Mouse (Mus musculus) A20 (cell line): ENCODE measurements at regions not wholly inside any gene's neighbourhood (a gene's known extent, or its start where the extent isn't known, plus 50 kb on each side); places are given as distances from the start of the nearest gene placed in this dataset.

Experiments used
- DNase-seq: peaks from one replicate; pipeline ENCODE4 v3.0.0-alpha.2; 2011; ENCODE audit warnings: low read depth, low spot score

DNA sequence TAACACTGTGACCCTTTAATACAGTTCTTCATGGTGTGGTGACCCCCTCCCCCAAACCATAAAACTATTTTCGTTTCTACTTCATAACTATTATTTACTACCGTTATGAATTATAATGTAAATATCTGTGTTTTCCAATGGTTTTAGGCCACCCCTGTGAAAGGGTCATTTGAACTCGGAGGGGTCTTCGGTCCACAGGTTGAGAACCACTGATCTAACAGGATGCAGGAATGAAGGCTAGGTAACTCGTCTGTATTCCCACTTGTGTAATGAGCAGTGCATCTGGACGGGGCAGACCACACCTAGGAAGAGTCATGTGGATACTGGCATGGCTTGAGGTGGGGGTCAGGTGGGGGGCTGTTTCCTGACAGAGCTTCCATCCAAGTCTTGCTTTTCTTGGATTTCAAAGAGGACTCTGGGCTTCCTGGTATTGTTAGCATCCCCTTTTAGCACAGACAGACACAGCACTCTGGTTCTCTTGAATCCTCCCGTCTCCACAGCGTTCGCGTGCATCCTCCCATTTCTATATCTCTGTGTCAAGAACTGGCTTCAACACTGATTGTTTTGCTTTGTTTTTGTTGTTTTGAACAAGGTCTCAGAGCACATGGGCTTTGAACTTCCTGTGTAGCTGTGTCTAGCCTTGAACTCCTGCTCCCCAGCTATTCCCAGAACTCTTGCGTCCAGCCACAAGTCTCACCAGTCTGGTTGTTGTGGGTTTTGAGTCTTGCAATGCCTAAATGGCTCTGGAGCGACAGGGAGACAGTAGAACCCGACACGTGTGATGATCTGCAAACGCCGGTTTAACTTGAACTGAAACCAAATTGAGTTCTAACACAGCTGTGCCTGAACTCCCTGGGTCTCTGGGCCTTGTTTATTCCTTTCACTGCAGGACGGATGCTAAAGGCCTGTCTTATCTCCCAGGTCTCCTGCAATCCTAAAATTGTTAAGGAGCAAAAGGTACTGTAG is 75.4 kb upstream of the Ralgps2 start:
- DNase-seq = no peak

DNA sequence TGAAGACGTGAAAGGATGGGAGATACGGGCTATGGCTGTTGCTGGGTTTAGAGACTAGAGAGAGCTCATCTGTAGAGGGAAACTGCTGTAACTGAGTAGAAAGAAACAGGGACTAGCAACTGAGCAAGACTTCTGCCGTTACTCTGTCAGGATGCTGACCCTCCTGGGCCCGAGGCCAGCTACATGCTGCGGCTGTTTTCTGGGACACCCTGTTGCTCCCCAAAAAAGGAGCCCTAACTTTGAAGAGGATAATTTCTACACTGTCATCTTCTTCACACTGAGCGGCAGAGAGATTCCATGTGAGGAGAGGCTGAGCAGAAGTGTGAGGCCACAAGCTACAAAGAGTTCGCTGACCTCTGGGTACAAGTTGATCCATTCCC is 74.2 kb upstream of the Ralgps2 start:
- no peak for DNase-seq

DNA sequence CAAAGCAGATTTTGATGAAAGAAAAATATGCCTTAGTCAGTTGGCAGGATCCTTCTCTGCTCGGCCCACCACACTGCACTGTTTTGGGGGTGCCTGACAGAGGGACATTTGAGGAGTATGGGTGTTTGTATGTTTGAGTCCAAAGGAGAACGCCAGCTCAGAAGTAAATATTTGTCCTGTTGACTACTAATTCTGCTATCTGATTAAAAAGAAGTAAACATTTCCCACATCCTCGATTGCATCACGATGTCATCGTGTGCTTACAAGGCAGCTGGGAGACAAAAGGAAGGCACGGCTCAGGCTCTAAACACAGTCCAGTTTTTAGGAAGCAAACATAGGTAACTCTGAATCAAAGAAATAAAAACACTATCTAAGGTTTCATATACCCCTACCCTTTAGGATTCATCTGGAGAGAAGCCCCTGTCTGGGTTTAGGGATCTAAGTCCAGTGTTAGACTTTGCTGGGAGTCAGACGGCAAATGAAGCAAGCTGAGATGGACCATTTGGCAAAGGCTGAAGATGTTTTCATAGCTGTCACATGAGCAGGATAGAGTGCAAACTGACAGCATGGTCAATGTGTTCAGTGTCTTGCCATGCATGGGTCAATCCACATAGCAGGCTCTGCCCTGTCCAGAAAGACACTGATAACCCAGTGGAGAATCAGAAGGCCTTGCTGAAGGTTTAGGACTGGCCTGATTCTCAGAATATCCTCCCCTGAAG is 73.7 kb upstream of the Ralgps2 start:
- DNase-seq = no peak

DNA sequence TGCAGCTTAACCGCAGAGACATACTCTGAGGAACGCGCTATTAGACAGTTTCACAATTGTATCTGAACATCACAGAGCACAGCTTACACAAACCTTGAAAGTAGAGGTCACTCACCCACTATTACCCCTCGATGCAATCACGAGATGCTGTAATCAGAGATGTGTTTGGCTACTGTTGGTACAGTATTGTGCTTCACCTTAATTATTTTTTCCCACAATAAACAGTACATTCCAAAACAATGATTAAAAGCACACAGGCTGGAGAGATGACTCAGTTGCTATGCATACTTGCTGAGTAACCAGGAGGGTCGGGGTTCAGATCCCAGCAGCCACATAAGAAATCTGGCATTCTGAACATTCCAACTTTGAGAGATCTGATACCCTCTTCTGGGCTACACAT is 71.8 kb upstream of the Ralgps2 start:
- DNase-seq = no peak

DNA sequence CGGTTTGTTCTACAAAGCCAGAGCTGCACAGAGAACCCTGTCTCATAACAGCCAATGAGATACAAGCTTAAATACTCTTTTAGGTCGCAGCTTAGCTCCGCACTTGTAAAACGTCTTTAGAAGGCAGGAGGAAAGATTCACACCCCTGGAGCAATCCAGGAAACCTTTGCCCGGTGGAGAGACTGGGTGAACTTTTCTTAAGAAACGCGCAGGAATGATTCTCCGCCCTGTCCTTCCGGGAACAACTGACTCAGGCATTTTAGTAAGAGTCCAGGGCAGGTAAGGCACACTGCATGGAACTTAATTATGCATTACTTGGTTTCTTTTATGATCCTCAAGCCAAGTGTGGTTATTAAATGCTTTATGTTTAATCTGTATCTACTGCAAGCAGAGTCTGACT is 70.0 kb upstream of the Ralgps2 start:
- DNase-seq = no peak

DNA sequence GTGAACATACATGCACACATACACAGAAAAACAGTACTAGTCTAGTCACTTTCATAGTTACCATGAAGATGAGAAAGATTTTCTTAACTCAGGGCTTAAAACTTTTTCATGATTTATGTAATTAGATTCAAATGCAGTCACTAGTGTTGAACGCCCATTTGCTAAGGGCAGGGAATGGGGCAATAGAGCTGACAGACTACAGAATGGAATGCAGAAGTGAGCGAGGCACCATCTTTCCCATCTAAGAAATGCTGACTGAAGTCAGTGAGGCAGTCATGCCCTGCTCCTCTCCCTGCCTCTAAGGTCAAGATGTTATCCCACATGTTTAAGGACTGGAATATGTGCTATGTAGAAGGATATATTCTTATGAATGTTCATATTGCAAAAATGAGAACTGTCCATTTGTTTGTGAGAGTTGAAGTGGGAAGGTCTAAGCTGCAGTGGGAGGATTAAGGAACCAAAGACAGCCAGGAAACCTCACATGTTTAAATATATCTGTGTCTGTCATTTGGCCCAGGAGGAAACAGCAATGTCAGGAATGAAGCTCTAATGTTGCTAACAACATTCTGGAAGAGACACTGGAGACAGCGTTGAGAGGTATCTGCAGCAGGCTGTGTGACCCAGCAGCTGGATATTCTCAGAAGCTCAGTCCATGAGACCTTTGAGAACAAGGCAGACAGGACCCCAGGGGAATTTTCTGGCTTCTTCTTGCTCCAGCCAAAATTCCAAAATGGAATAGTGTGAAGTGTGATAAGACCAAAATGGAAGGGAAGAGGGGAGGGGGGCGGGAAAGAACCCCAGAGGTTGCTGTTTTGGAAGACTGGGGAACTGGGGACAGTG is 68.7 kb upstream of the Ralgps2 start:
- DNase-seq = no peak

DNA sequence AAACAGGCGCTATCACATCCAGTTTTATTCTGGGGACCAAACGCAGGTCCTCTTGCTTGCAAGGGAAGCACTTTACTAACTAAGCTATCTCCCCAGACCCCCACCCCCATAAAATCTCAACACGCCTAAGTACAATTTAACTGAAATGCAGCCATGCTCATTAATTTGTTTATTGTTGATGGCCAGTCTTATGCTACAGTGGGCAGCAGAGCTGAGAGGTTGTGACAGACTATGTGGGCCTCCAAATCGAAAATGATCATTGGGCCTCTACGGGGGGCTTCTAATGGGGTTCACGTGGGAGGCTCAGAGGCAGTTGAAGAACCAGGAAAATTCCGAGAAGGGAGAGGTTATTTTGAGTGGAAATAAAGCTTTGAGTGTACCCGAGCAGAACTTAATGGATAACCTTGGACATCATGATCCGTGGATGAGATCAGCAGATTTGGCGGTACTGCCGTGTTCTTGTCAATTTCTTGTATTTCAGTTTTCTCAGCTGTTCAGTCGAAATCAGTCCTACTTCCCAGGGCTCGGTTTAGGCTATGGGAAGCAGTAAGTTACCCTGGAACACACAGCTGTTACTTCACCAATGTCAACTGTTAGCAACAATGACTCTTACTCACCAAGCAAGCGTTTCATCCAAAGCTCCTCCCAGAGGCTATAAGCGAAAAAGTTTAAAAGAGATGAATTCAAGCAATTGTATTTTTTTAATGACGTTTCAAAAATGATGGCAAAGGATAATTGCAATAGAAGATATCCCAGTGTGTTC is 65.1 kb upstream of the Ralgps2 start:
- no peak for DNase-seq

DNA sequence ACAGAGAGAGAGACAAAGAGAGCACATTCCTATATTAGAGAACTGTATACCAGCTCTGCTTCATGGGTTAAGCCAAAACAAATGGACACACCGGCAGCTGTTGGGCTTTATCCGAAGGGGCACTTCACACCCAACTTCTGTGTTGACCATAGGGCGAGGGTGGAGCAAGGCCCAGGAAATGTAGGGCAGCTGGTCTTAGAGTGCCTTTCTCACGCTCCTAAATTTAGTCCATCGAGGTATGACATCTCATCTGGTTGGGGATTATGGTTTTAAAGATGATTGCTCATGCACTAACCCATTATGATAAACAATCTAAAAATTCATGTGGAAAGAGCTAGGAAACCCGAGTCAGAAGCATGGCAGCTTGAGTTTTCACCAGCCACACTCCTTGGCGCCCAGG is 63.6 kb upstream of the Ralgps2 start:
- DNase-seq = no peak

DNA sequence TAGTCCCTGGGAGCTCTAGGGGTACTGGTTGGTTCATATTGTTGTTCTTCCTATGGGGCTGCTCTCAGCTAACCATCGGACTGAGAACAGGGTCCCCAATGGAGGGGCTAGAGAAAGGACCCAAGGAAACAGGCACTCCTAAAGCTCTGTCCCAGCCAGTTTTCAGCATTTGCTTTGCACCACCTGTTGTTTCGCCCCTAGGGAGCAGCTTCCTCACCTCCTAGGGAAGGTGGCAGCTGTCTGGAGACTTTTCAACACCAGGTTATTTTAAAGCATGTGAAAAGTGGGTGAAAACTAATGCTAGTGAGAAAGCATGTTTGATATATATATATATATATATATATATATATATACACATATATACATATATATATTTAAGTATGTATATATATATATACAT is 62.8 kb upstream of the Ralgps2 start:
- DNase-seq = no peak

DNA sequence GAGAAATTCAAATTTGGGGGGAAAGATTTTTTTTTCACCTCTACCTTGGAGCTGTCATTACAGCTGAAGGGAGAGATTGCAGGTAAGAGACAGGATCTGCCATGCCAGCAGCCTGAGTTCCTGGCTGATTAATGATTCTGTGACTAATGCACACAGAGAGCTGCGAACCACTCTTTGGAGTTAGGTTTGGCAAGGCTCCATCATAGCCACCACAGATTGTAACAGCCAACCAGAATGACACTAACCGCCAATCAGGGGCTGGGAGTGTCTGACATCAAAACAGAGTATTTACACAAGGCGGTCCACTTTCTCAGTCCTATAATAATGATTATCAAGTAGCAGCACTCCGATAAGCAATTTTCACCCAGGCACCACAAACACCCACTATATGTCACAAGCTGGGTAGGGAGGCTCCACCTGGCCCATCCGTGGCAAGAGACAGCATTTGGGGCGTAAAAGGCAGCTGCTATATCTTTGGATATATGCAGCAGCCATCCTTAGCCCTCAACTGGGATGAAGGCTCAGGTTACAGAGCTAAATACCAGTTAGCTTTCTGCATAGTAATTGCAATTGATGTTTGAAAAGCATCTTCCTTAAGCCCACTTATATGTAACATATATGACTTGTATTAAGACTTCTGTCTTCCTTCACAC is 61.7 kb upstream of the Ralgps2 start:
- DNase-seq = no peak

DNA sequence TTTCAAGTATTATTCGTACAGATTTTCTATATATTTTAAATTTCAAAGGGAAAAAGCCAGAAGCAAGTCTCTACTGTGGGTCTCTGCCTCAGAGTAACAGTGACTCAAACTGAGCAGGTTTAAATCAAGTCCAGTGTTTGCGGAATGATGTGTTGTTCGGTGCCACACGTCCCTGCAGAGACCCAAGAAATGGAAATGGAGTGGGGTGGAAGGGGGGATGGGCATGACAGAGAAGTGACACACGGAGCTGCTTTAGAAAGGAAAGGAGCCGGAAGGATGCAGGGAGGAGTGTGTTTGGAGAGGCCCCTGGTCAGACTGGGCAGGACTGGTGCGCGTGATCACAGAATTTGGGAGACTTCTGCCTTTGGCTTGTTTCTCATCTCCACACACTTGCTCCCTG is 60.5 kb upstream of the Ralgps2 start:
- no peak for DNase-seq

DNA sequence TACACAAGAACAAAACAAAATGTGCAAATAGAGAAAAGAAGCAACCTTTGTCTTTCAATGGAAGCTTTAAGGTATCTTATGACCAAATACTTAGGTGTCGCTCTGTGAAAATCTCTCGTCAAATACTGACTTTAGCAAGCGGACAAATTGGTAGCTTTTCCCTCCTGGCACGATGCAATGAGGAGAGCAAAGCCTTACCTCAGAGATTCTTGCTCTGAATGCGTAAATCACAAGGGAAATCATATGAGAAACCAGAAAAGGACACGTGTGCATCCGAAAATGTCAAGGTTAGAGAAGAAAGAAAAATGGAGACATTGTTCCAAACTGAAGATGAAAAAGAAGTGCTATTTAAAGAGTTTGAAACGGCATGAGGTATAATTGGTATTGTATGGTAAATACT is 59.8 kb upstream of the Ralgps2 start:
- DNase-seq = no peak

DNA sequence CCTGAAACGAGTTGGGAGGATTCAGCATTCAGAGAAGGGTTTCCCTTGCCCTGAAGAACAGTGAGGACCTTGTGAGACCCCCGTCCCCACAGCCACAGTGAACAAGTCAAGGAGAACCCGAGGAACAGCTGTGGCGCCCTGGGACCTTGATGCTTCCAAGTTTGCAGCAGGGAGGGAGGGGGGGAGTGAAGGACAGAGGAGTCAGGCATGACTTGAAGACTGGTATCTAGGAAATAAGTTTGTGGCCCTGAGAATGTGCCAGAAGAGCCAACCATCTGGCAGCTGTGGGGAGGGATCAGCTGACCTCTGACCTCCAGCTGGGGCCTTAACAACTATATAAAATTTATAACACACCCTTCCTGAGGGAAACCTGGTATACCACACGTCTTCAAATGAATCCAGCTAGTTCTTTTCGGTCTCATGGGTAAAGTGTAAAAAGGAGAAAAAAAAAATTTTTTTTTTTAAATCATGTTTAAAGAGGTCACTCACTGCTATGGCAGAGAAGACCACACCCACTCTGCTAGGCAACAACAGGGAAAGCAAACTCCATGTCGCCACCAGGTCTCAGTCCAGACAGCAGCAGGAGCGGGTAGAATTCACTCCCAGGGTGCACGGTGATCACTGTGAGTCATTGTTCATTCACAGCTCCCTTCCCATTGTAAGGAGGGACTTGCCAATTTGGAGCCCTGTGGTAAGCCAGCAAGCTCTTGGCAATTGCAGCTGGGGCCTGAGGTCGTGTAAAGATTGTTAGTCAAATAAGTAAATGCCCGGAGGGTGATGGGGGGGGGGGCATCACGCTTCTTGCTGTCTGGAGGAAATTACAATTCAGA is 58.3 kb upstream of the Ralgps2 start:
- DNase-seq = peak; percentile 58

DNA sequence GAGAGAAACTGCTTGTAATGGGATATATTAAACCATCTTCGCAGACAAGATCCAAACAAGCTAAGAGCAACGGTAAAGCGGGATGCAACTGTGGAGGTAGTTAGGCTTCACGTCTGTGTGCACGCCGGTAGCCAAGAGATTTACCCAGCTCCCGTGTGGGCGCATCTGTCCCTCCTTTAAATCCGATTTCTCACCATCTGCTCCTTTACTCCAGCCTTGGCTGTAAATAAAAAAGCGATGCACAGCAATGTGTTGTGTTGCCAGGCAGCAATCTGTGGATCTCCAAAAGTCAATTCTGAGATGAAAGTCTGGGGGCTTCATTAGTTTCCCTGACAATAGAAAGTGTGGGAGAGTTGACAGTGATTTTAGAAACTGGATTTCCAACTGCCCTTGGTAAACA is 57.6 kb upstream of the Ralgps2 start:
- DNase-seq = no peak

DNA sequence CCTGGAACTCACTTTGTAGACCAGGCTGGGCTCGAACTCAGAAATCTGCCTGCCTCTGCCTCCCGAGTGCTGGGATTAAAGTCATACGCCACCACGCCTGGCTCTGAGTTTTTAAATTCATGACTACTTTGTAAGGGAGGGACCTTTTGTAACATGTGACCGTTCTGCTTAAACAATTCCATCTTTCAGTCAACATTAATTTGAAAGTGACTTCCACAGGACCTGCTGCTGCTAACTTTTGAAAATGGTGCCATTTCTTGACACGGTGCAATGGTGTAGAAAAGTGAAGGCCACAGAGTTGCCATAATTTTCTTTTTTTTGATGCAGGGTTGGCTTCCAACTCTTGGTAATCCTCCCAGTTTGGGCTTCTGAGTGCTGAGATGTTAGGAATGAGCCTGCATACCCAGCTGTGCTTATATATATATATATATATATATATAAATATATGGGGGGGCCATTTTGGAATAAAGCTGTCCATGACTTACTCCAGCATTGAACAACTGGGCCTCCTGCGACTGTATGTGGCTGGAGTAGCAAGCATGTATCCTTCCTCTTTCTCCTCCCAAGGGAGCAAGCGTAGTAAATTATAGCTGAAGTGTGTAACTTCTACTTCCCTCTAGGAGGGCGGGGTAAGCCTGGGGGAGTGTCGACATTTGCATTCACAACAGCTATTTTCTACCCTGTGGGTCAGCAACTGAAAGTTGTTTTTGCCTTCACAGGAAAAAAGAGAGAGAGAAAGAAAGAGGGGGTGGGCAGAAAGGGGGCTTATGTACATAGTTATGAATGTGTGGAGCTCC is 56.9 kb upstream of the Ralgps2 start:
- DNase-seq = peak; percentile 92

DNA sequence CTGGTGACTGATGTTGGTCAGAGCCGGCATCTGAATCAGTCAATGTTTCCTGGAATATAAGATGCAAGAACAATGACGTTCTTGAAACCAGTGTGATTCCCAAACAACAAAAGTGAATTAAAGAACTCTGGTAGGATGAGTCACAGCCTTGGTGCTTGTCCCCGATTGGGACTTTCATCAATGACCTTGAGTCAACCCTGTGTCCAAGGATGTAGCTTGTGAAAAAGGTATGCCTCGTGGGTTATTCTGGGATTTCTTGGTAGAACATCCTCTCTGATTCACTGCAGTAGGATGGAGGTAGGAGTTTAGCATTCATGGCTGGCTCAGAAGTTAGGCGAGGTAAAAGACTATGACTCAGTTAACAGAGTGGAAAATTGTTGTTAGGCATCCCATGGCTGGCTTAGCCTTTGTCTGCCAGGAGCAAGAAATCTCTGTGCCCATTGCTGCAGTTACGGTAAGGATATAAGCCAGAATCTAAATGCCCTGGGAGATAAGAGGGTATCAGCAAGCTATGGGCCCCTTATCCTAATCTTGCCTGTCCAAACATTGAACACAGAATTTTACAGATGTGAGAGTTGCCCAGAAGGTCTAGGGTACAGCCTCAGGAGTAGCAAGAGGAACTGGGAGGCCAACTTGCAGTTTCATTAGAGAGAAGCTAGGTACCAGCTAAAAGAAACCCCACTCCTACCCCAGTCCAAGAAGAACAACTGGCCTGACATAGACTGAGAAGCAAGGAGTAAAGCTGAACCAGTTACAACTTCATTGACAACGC is 55.9 kb upstream of the Ralgps2 start:
- peak; percentile 83 for DNase-seq

DNA sequence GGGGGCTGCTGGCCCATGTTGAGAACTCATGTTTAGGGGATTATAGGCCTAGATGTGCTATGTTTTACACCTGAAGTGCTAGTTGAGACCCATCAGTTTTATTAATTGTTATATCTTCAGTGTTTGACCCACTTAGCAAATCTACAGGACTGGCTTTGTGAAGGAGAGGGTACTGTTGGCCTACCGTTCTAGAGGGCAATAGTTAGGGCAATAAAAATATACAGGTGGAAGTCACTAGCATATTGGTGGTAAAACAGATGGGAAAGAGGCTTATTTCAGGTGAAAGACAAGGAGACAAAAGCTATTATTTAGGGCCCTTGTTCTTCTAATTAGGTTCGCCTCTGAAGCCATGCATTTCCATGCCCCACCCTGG is 55.2 kb upstream of the Ralgps2 start:
- no peak for DNase-seq

DNA sequence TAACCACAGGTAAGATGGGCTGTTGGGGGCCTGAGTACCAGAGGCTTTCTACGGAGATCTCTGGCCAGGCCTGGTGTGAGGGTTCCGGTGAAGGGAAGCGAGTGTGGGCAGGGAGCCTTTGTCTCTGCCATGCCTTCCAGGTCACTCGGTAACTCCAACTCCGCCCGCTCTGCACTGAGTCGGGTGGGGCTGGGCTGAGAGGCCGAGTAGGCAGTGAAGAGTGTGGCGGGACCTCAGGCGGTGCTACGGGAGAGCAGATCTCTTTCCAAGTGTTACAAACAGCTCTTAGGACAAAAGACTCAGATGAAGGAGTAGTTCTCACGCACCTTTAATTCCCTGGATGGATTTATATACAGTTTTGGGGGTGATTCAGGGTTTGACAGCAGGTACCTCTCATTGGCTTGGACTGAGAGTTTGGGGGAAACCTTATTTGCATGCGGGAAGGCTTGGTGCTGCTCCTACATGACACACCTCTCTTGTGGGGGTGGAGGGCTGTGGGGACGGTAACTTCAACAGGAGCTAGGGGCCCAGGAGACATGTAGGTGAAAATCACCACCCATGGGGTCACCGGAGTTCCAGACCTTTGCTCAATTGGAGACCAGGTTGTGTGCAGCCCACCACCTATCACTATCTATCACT is 54.7 kb upstream of the Ralgps2 start:
- no peak for DNase-seq
